Mouse (Mus musculus) testis, adult 2 months (tissue): ENCODE data around the gene Glyat.

Experiments used
- CTCF ChIP-seq: fragments of 200-500 bp; IDR thresholded peaks from 2 replicates; pipeline ENCODE4 v1.5.1; 2012; ENCODE audit warnings: low read depth, mild to moderate bottlenecking, inconsistent platforms, low read length, moderate library complexity; ENCODE audit not compliant: control insufficient read depth, insufficient read depth, insufficient replicate concordance
- POLR2A ChIP-seq: fragments of 200-500 bp; IDR thresholded peaks from 2 replicates; pipeline ENCODE4 v1.6.1; 2012; ENCODE audit warnings: low read depth, mild to moderate bottlenecking, inconsistent platforms, low read length, moderate library complexity; ENCODE audit not compliant: control insufficient read depth

DNA sequence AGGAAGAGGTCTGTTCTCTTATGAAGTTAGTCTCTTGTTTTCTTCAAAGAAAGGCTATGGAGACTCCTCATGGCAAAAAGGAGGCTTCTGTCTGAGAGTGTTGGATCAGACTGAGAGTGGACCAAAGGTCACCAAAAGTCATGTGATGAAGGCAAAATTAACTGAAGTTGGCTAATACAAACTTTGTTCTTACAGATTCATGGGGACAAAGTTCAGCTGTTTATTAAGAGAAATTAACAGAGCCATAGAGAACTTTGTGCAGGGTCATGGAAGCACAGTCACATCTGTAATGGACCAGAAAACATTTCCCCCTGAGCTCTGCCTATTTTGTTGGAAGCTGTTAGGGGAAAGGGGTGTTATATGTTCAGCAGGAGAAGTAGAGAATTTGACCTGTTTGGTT, 24.8 kb upstream of the Glyat start:
- TF ChIP-seq POLR2A (no peak), CTCF (no peak)
